11 mouse cellular contexts compared by ENCODE assay signal in the genomic region with DNA sequence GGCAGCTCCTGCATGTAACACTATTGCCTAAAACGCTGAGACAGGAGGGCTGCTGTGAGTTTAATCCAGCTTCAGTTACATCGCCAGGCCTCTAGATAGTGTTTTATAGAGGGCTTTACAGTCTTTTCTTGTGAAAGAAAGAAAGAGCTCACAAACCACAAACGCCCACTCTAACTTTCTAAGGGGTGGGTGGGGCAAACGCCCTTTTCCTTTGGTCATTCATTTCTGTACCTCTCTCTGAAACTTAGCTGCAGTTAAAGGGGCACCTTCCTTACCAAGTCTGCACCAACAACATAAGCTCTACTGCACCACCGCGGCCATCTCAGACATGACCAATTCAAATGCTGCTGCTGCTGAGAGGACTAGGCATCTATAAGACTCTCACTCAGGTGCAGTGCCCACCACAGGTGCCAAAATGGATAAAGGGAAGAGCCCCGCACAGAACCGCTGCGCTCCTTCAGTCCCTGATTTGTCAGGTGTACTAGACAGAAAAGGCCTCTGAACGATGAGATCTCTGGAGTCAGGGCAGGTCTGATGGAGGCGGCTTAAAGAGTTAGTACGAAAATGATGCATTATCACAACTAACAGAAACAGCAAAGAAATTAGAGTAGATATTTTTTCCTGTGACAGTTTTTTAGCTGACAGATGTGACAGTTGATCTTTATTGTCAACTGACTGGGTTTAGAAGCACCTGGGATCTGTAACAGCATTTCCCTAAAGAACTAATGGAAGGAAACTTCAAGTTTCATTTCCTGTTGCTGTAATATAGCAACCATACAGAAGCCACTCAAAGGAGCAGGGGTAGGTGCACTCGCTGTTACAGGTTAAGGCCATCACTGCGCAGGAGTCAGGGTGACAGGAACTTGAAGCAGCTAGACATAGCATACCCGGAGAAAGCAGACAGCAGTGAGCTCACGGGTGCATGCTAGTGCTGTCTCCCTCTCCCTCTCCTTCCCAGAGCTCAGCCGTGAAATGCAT. TPM values are rescaled to one million over a fixed set of nuclear protein-coding genes. Genes with fewer than 3 reads are reported as not detected.
A peak's percentile ranks its signal among the peaks of the same experiment; 100 is the strongest.
DNase-seq lines count a peak whose midpoint lies in the region; ATAC-seq and TF ChIP-seq lines count a peak whose summit lies in the region.
"Had no signal": no experiment of that assay in that cellular context is flagged by ENCODE, and none has a peak within 500 bp of the region (broad histone marks: within the 10 kb centered on the region; RNA-seq: fewer than 3 reads in every experiment).

No protein-coding gene starts in this region.

- peak; percentile 69 for DNase-seq in CD4-positive, CD25-positive, alpha-beta regulatory T cell, adult 2 months (ENCODE audit: low read depth, low spot score)
- DNase-seq in induced T-regulatory cell, adult 2 months (ENCODE audit: low read depth), result peak; percentile 78
- DNase-seq in spleen, adult 2 months (ENCODE audit: low read depth in 1 of 2, low spot score in 2 of 2), result peak; percentile 43 to 49
- DNase-seq in adrenal gland, adult (ENCODE audit: inconsistent age in 2 of 2, low spot score in 1 of 2), result no peak
- DNase-seq in layer of hippocampus, adult 18-20 months (ENCODE audit: low spot score in 2 of 2), result no peak
- DNase-seq in embryo, embryonic 11 days, result no peak
- DNase-seq: kidney, postnatal 25 days; lung, postnatal 4 days had no signal

- ATAC-seq in heart, embryonic 16.5 days (replicated peaks; ENCODE audit: extremely low read depth, insufficient read depth, low FRiP score), result no peak; the same call in 1 of the 2 replicates
- ATAC-seq in heart, embryonic 11.5 days (replicated peaks; ENCODE audit: insufficient number of reproducible peaks, low FRiP score, low TSS enrichment), result no peak

- H3K27ac ChIP-seq in heart, embryonic 16.5 days (ENCODE audit: low read length), result no peak overlapping the region
- no peak overlapping the region for H3K27ac ChIP-seq in heart, embryonic 11.5 days (ENCODE audit: low read depth, low read length)
- peak overlapping the region; percentile 79 for H3K27ac ChIP-seq in spleen, adult 2 months (ENCODE audit: insufficient read depth, low read length)
- H3K27ac ChIP-seq: limb, embryonic 12.5 days had no signal

- no peak overlapping the region for H3K4me3 ChIP-seq in heart, embryonic 16.5 days (ENCODE audit: low read length)
- no peak overlapping the region for H3K4me3 ChIP-seq in heart, embryonic 11.5 days (ENCODE audit: low read depth, low read length)
- peak overlapping the region; percentile 9; the same call in 1 of the 2 replicates for H3K4me3 ChIP-seq in spleen, adult 2 months (ENCODE audit: extremely low read depth, insufficient read depth, insufficient read length)
- H3K4me3 ChIP-seq: limb, embryonic 12.5 days had no signal

- H3K4me2 ChIP-seq in heart, embryonic 16.5 days (ENCODE audit: low read depth, low read length), result no peak overlapping the region
- H3K4me2 ChIP-seq in heart, embryonic 11.5 days, result no peak overlapping the region
- H3K4me2 ChIP-seq: limb, embryonic 12.5 days had no signal

- H3K27me3 ChIP-seq in heart, embryonic 16.5 days (ENCODE audit: control insufficient read depth, insufficient read depth, low read length), result no peaks in the 10 kb centered on the region
- no peaks in the 10 kb centered on the region for H3K27me3 ChIP-seq in heart, embryonic 11.5 days (ENCODE audit: control insufficient read depth, insufficient read depth, low read length)
- H3K27me3 ChIP-seq in spleen, adult 2 months (ENCODE audit: control insufficient read depth, insufficient read depth, low read length), result no peaks in the 10 kb centered on the region
- H3K27me3 ChIP-seq: limb, embryonic 12.5 days had no signal

- TF ChIP-seq CTCF in spleen, adult 2 months (IDR thresholded peaks at IDR 0.05; ENCODE audit: extremely low read depth, insufficient read depth, insufficient read length, insufficient replicate concordance), result no peak

- H3K4me1 ChIP-seq in heart, embryonic 16.5 days (ENCODE audit: control insufficient read depth, insufficient read depth, low read length), result no peaks in the 10 kb centered on the region
- peaks cover 9% of the 10 kb centered on the region; the same call in 1 of the 2 replicates for H3K4me1 ChIP-seq in heart, embryonic 11.5 days (ENCODE audit: control insufficient read depth, insufficient read depth, low read length)
- H3K4me1 ChIP-seq in spleen, adult 2 months (ENCODE audit: control insufficient read depth, insufficient read depth, insufficient read length), result peaks cover 12% of the 10 kb centered on the region; the same call in 1 of the 2 replicates

- H3K9me3 ChIP-seq in heart, embryonic 16.5 days (replicated peaks; ENCODE audit: control insufficient read depth, low read length), result no peaks in the 10 kb centered on the region
- H3K9me3 ChIP-seq in heart, embryonic 11.5 days (replicated peaks; ENCODE audit: control insufficient read depth, low read length), result no peaks in the 10 kb centered on the region
- H3K9me3 ChIP-seq: limb, embryonic 12.5 days had no signal

- H3K9ac ChIP-seq in heart, embryonic 16.5 days (ENCODE audit: low read length), result 0 out of 2 replicates have a peak overlapping the region, but pooled peaks have one; percentile 20
- no peak overlapping the region for H3K9ac ChIP-seq in heart, embryonic 11.5 days (ENCODE audit: low read depth, low read length)
- H3K9ac ChIP-seq: limb, embryonic 12.5 days had no signal

- TF ChIP-seq POLR2A in spleen, adult 2 months (IDR thresholded peaks at IDR 0.05; ENCODE audit: low read depth, low read length), result no peak

- 84% methylated on average over 17 of the region's 17 CpGs for WGBS in heart, embryonic 16.5 days
- WGBS in heart, embryonic 11.5 days (ENCODE audit: insufficient replicate concordance), result 87% methylated on average over 17 of the region's 17 CpGs
- 24% methylated on average over 17 of the region's 17 CpGs for WGBS in spleen, adult 2 months

- H3K36me3 ChIP-seq in heart, embryonic 16.5 days (ENCODE audit: control insufficient read depth, insufficient read depth), result peaks cover 14% of the 10 kb centered on the region
- H3K36me3 ChIP-seq in heart, embryonic 11.5 days (ENCODE audit: control insufficient read depth, insufficient read depth, low read length), result no peaks in the 10 kb centered on the region
- 0 out of 2 replicates have a peak, but pooled peaks cover 7% of the 10 kb centered on the region for H3K36me3 ChIP-seq in spleen, adult 2 months (ENCODE audit: control insufficient read depth, insufficient read depth, low read length)

RNA-seq across cellular contexts. Expression of a gene that starts 13.1 kb away (rescaled TPM):
- polyA plus RNA-seq in heart, embryonic 16.5 days (2015; fragmentation: Nextera tagmentation; extraction: Ambion mirVana), result 23.8 and 31.6 TPM in 2 replicates
- 32.0 and 34.5 TPM in 2 replicates for polyA plus RNA-seq in heart, embryonic 11.5 days (2014; fragmentation: Nextera tagmentation; extraction: Ambion mirVana)
- polyA plus RNA-seq in spleen, adult 2 months (2012; rRNA removed), result 14.8 and 15.6 TPM in 2 replicates
- total RNA-seq in layer of hippocampus, adult 18-20 months (2021), result 10 to 100 TPM; 81.4 to 83.4 TPM

RNA-seq across cellular contexts. Expression of a gene that starts 34.6 kb away (rescaled TPM):
- 3.1 and 4.0 TPM in 2 replicates for polyA plus RNA-seq in heart, embryonic 16.5 days (2015; fragmentation: Nextera tagmentation; extraction: Ambion mirVana)
- 3.3 and 3.4 TPM in 2 replicates for polyA plus RNA-seq in heart, embryonic 11.5 days (2014; fragmentation: Nextera tagmentation; extraction: Ambion mirVana)
- polyA plus RNA-seq in spleen, adult 2 months (2012; rRNA removed), result 9.3 and 14.3 TPM in 2 replicates
- 1 to 10 TPM; 8.7 to 8.9 TPM for total RNA-seq in layer of hippocampus, adult 18-20 months (2021)

RNA-seq across cellular contexts. Expression of a gene that starts 43.8 kb away (rescaled TPM):
- polyA plus RNA-seq in heart, embryonic 16.5 days (2015; fragmentation: Nextera tagmentation; extraction: Ambion mirVana), result 0.92 and 1.2 TPM in 2 replicates
- 0.72 and 1.2 TPM in 2 replicates for polyA plus RNA-seq in heart, embryonic 11.5 days (2014; fragmentation: Nextera tagmentation; extraction: Ambion mirVana)
- polyA plus RNA-seq in spleen, adult 2 months (2012; rRNA removed), result 1.5 and 1.6 TPM in 2 replicates
- total RNA-seq in layer of hippocampus, adult 18-20 months (2021), result 1 to 10 TPM; 8.8 to 9.3 TPM

Comparison
In these comparisons a context has a peak if more than half of its experiments do, and no peak if none do; other contexts are left out.
1. DNase-seq: peak in CD4-positive, CD25-positive, alpha-beta regulatory T cell, adult 2 months (single experiment), induced T-regulatory cell, adult 2 months (single experiment) and spleen, adult 2 months (2 of 2); none in adrenal gland, adult (0 of 2), layer of hippocampus, adult 18-20 months (0 of 2) and embryo, embryonic 11 days (single experiment).